Mouse (Mus musculus) testis, adult 2 months (tissue): ENCODE measurements around the gene Acvr1b. TPM values are rescaled to one million over a fixed set of nuclear protein-coding genes. Genes with fewer than 3 reads are reported as not detected.

Experiments used
- H3K27ac ChIP-seq: fragments of 200-500 bp; 2 replicates; pipeline ENCODE4 v1.5.1; 2012; ENCODE audit warnings: low read depth, low read length; ENCODE audit not compliant: control insufficient read depth, insufficient read depth
- H3K27me3 ChIP-seq: fragments of 200-500 bp; 2 replicates; pipeline ENCODE4 v1.6.1; 2012; ENCODE audit warnings: mild to moderate bottlenecking, low read length, moderate library complexity; ENCODE audit not compliant: control insufficient read depth, insufficient read depth
- H3K36me3 ChIP-seq: fragments of 200-500 bp; 2 replicates; pipeline ENCODE4 v1.6.1; 2012; ENCODE audit warnings: mild to moderate bottlenecking, low read length; ENCODE audit not compliant: control insufficient read depth, insufficient read depth
- H3K4me1 ChIP-seq: fragments of 200-500 bp; 2 replicates; pipeline ENCODE4 v1.6.1; 2012; ENCODE audit warnings: low read length; ENCODE audit not compliant: control insufficient read depth, insufficient read depth
- H3K4me3 ChIP-seq: fragments of 200-500 bp; 2 replicates; pipeline ENCODE4 v1.5.1; 2012; ENCODE audit warnings: low read depth, mild to moderate bottlenecking, low read length, moderate library complexity, mixed read lengths; ENCODE audit not compliant: control insufficient read depth
- CTCF ChIP-seq: fragments of 200-500 bp; IDR thresholded peaks from 2 replicates; pipeline ENCODE4 v1.5.1; 2012; ENCODE audit warnings: low read depth, mild to moderate bottlenecking, inconsistent platforms, low read length, moderate library complexity; ENCODE audit not compliant: control insufficient read depth, insufficient read depth, insufficient replicate concordance
- POLR2A ChIP-seq: fragments of 200-500 bp; IDR thresholded peaks from 2 replicates; pipeline ENCODE4 v1.6.1; 2012; ENCODE audit warnings: low read depth, mild to moderate bottlenecking, inconsistent platforms, low read length, moderate library complexity; ENCODE audit not compliant: control insufficient read depth
- polyA plus RNA-seq: library from polyadenylated mRNA; depleted of rRNA; stranded (reverse); fragments of >200 nt; gene quantifications from 2 replicates; pipeline ENCODE4 v1.2.3, GENCODE M21; 2012

Gene Acvr1b
- polyA plus RNA-seq, 1 experiment = 16.7 TPM

DNA sequence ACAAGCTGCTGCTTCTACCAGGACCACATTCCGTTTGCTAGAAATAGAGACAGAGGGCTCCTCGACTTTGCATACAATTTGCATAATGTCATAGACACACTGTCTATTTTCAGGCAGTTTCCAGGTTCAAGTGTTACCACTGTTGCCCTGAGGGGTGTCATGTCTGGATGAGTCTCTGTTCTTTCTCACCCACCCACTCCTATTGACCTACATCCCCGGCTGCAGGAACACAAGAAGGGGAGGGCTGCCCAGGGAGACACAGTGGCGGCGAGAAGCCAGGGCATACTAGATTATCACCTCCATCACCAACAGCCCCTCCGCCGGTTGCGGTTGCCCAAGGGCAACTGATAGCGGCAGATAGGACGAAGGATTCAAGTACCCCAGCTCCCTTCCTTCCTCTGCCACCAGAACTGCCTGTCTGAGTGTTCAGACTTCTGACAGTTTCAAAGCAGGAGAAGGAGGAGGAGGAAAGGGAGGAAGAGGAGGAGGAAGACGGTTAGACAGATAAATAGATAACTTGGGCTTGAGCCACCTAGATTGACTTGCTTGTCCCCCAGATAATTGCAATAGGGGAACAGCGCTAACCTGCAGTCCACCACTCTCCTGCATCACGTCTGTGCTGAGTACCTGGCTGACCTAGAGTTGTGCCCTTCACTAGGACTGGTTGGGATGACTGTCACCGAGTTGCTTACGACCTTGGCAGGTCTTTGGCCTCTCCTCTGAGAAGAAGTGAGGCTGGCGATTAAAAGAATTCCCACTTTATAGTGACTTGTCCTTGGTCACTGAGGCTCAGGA, 26.6 kb upstream of the Acvr1b start:
- Histone ChIP-seq H3K27ac (no peak overlapping the region), H3K4me1 (peaks cover 12% of the 10 kb centered on the region), H3K36me3 (no peaks in the 10 kb centered on the region), H3K27me3 (no peaks in the 10 kb centered on the region), H3K4me3 (no peak overlapping the region)
- TF ChIP-seq POLR2A (no peak), CTCF (no peak)

DNA sequence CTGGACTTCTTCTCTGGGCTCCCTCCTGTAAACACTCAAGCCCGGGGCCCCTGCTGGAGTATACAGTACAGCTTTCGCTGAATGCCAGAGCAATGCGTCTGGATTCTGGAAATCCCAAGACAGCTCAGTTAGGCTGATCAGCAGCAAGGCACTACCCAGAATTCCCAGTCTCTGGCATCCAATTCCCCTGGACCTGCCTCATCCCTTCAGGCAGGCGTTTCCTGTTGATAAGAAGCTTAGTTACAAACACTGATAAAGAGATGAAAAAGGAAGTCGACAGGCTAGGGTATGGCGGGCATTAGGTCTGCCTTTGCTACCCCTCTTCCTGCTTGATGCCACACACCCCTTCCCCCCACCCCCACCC, 26.0 kb upstream of the Acvr1b start:
- Histone ChIP-seq H3K4me3 (no peak overlapping the region), H3K4me1 (peaks cover 12% of the 10 kb centered on the region), H3K27ac (no peak overlapping the region), H3K27me3 (no peaks in the 10 kb centered on the region), H3K36me3 (no peaks in the 10 kb centered on the region)
- TF ChIP-seq CTCF (no peak), POLR2A (no peak)

GRCm38 (mm10) chr15:101148604-101149003, 25.3 kb upstream of the Acvr1b start:
- H3K4me3 ChIP-seq = no peak overlapping the region
- no peak for TF ChIP-seq CTCF
- no peak for TF ChIP-seq POLR2A
- no peak overlapping the region for H3K27ac ChIP-seq
- H3K36me3 ChIP-seq = no peaks in the 10 kb centered on the region
- H3K4me1 ChIP-seq = peaks cover 12% of the 10 kb centered on the region
- no peaks in the 10 kb centered on the region for H3K27me3 ChIP-seq

DNA sequence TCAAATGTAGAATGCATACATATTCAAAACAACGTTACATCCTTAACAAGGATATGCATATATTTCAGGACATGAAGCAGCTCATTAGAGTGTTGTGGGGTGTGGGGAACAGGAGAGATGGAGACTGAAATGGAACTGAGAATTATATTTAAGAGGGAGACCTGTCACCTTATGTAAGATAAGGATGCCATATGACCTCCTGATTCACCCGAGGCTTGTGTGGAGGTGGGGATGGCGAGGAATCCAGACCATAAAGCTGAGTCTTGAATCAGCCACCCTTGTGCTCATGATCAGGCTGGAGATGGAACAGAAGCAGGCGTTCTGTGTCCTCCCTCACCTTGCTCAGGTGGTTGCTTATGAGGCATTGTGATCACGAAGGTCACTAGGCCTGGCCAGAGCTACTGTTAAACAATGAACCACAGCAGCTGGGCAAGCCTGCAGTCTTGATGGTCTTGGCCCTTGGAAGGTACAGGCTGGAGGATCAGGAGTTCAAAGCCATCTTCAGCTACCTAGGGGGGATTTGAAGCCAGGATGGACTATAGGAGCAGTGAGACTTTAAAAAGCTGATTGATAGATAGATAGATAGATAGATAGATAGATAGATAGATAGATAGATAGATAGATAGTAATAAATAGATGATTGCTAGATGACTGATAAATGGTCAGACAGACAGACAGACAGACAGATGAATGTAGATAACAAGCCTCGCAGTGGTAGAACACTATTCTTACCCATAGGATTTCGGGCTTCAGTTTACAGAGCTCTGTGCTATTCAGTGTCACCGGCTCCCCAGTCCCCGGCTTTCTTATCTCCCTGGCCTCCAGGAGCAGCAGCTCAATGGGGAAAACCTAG, 22.2 kb upstream of the Acvr1b start:
- TF ChIP-seq POLR2A (no peak), CTCF (no peak)
- H3K36me3 ChIP-seq = no peaks in the 10 kb centered on the region

GRCm38 (mm10) chr15:101154700-101155616, 18.9 kb upstream of the Acvr1b start:
- H3K36me3 ChIP-seq = no peaks in the 10 kb centered on the region
- H3K4me3 ChIP-seq = no peak overlapping the region
- no peak overlapping the region for H3K27ac ChIP-seq
- no peaks in the 10 kb centered on the region for H3K27me3 ChIP-seq
- TF ChIP-seq POLR2A = no peak
- TF ChIP-seq CTCF = no peak
- H3K4me1 ChIP-seq = no peaks in the 10 kb centered on the region

More for the DNA sequence above, 22.2 kb upstream of the Acvr1b start:
- Histone ChIP-seq H3K27me3 (no peaks in the 10 kb centered on the region), H3K4me3 (no peak overlapping the region), H3K27ac (no peak overlapping the region), H3K4me1 (no peaks in the 10 kb centered on the region)

DNA sequence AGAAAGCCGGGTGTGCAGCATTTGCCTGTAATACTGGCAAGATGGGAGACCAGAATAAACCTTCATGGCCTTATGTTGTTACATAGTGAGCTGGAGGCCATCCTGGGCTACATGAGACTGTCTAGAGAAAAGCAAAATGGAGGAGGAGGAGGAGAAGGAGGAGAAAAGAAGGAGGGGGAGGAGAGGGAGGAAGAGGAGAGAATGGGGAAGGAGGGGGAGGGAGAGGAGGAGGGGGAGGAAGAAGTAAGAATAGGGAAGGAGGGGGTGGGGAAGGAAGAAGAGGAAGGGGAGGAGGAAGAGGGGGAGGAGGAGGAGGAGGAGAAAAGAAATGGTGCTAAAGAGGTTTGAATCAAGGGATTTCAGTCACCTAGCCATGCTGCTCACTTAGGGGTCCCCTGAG, 13.7 kb upstream of the Acvr1b start:
- Histone ChIP-seq H3K36me3 (no peaks in the 10 kb centered on the region), H3K4me1 (no peaks in the 10 kb centered on the region), H3K27ac (no peak overlapping the region), H3K27me3 (no peaks in the 10 kb centered on the region), H3K4me3 (no peak overlapping the region)
- TF ChIP-seq CTCF = no peak
- no peak for TF ChIP-seq POLR2A

DNA sequence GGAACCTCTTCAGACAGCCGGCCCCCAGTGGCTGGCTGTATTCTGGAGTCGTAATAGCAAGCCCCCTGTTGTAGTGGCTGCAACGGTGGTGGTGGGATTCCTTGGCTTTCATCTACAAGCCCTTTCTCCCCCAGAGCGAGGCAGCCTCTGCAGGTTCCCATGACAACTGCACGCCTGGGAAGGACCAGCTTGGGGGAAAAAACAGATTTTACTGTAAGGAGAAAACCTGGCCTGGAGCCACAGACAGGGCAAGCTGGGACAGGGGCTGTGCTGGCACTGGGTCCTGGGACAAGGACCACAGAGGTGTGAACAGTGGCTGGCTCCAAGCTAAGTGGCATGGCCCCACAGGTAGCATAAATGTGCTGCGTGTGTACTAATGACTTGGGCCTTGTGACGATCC, 13.3 kb upstream of the Acvr1b start:
- no peaks in the 10 kb centered on the region for H3K36me3 ChIP-seq
- no peak overlapping the region for H3K27ac ChIP-seq
- H3K4me3 ChIP-seq = no peak overlapping the region
- H3K27me3 ChIP-seq = no peaks in the 10 kb centered on the region
- no peaks in the 10 kb centered on the region for H3K4me1 ChIP-seq
- no peak for TF ChIP-seq CTCF
- no peak for TF ChIP-seq POLR2A
